Mouse (Mus musculus) limb, embryonic 14.5 days (tissue): ENCODE measurements around the gene Ano10. TPM values are rescaled to one million over a fixed set of nuclear protein-coding genes. Genes with fewer than 3 reads are reported as not detected.

Experiments
- ATAC-seq: fragments of 200-750 bp; cut with Nextera tagmentation; 2 replicates; pipeline ENCODE4 v1.8.0; 2017; ENCODE audit warnings: low read depth, moderate number of reproducible peaks, moderate TSS enrichment; ENCODE audit not compliant: low FRiP score
- DNase-seq: peaks from one replicate; pipeline ENCODE4 v3.0.0-alpha.2; 2015; ENCODE audit warnings: low spot score
- H3K27ac ChIP-seq: fragments of 300-500 bp; sonication (generic); replicated peaks from 2 replicates; pipeline ENCODE4 v1.5.1; 2014; ENCODE audit warnings: low read depth, mild to moderate bottlenecking, low read length, moderate library complexity, mixed read lengths
- H3K27me3 ChIP-seq: fragments of 300-500 bp; sonication (generic); 2 replicates; pipeline ENCODE4 v1.6.1; 2014; ENCODE audit warnings: low read length, mixed read lengths; ENCODE audit not compliant: control insufficient read depth, insufficient read depth
- H3K36me3 ChIP-seq: fragments of 300-500 bp; sonication (generic); 2 replicates; pipeline ENCODE4 v1.6.1; 2014; ENCODE audit warnings: mild to moderate bottlenecking, low read length, moderate library complexity, mixed read lengths; ENCODE audit not compliant: control insufficient read depth, insufficient read depth
- H3K4me1 ChIP-seq: fragments of 300-500 bp; sonication (generic); 2 replicates; pipeline ENCODE4 v1.6.1; 2014; ENCODE audit warnings: antibody characterized with exemption, low read length, mixed read lengths; ENCODE audit not compliant: control insufficient read depth, insufficient read depth
- H3K4me2 ChIP-seq: fragments of 300-500 bp; sonication (generic); replicated peaks from 2 replicates; pipeline ENCODE4 v1.6.1; 2014; ENCODE audit warnings: low read depth, mild to moderate bottlenecking, low read length, moderate library complexity; ENCODE audit not compliant: severe bottlenecking
- H3K4me3 ChIP-seq: fragments of 300-500 bp; sonication (generic); replicated peaks from 2 replicates; pipeline ENCODE4 v1.5.1; 2014; ENCODE audit warnings: low read length
- H3K9ac ChIP-seq: fragments of 300-500 bp; sonication (generic); 2 replicates; pipeline ENCODE4 v1.6.1; 2014; ENCODE audit warnings: mild to moderate bottlenecking, low read depth, low read length, moderate library complexity; ENCODE audit not compliant: severe bottlenecking
- H3K9me3 ChIP-seq: fragments of 300-500 bp; sonication (generic); 2 replicates; pipeline ENCODE4 v1.6.1; 2016; ENCODE audit warnings: low read length; ENCODE audit not compliant: control insufficient read depth
- POLR2A ChIP-seq: fragments of 200-500 bp; IDR thresholded peaks from 2 replicates; pipeline ENCODE4 v1.8.0; 2012; ENCODE audit warnings: inconsistent platforms, mild to moderate bottlenecking, moderate library complexity, borderline replicate concordance; ENCODE audit not compliant: insufficient read depth, insufficient read length; ENCODE audit errors: extremely low read depth
- WGBS: fragments of 180-500 bp; shearing (Covaris S2); extraction: QIAGEN DNeasy Blood & Tissue Kit; methylation state at CpG from one replicate; pipeline ENCODE4 v1.1.7; 2014; 5-methylcytosine and 5-hydroxymethylcytosine counted together
- polyA plus RNA-seq, 2 experiments: library from polyadenylated mRNA; depleted of rRNA in 1 of 2; stranded (reverse) in 1 of 2; unstranded in 1 of 2; fragments of >200 nt; fragmentation: Nextera tagmentation in 1 of 2; extraction: Ambion mirVana in 1 of 2; gene quantifications; 2 replicates each; pipeline versions ENCODE4 v1.2.1 to v1.2.3; 2012 to 2014

Ano10 gene
- polyA plus RNA-seq, 2 experiments = 34.4 to 49.4 TPM

DNA sequence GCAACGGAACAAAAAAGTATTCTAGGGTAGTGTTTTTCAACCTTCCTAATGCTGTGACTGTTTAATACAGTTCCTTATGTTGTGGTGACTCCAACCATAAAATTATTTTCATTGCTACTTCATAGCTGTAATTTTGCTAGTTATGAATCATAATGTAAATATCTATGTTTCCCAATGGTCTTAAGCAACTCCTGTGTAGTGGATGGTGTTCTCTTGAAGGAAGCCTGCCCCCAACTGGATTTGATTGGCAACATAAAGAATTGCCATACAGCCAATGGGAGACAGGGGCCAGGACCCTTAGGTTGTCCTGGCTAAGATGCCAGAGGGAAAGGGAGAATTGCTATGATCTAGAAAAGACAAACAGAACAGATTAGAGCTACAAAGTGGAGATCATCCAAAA lies 31.8 kb upstream of the Ano10 start:
- Histone ChIP-seq H3K36me3 (no peaks in the 10 kb centered on the region), H3K27me3 (no peaks in the 10 kb centered on the region), H3K27ac (no peak overlapping the region), H3K9ac (no peak overlapping the region), H3K4me2 (no peak overlapping the region), H3K4me1 (no peaks in the 10 kb centered on the region), H3K4me3 (no peak overlapping the region), H3K9me3 (no peaks in the 10 kb centered on the region)
- DNase-seq = no peak
- ATAC-seq = no peak
- WGBS = 92% methylated on average over 1 of the region's 1 CpGs
- no peak for TF ChIP-seq POLR2A

DNA sequence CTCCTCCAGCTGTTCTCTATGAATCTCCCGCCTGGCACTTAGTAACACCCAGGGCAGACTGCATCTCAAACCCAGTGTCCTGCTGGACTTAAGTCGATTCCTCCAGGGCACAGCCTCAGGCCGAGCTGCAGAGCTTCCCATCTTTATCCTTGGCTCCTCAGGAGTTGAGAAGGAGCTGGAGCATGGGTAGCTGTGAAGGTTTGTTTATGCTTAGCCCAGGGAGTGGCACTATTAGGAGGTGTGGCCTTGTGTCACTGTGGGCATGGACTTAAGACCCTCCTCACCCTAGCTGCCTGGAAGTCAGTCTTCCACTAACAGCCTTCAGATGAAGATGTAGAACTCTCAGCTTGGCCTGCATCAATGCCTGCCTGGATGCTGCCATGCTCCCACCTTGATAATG lies 28.1 kb upstream of the Ano10 start:
- TF ChIP-seq POLR2A = no peak
- Histone ChIP-seq H3K9me3 (no peaks in the 10 kb centered on the region), H3K4me2 (no peak overlapping the region), H3K4me3 (no peak overlapping the region), H3K4me1 (no peaks in the 10 kb centered on the region), H3K27me3 (no peaks in the 10 kb centered on the region), H3K9ac (no peak overlapping the region), H3K36me3 (no peaks in the 10 kb centered on the region), H3K27ac (no peak overlapping the region)
- no peak for DNase-seq
- WGBS = 66% methylated on average over 3 of the region's 3 CpGs
- ATAC-seq = no peak

DNA sequence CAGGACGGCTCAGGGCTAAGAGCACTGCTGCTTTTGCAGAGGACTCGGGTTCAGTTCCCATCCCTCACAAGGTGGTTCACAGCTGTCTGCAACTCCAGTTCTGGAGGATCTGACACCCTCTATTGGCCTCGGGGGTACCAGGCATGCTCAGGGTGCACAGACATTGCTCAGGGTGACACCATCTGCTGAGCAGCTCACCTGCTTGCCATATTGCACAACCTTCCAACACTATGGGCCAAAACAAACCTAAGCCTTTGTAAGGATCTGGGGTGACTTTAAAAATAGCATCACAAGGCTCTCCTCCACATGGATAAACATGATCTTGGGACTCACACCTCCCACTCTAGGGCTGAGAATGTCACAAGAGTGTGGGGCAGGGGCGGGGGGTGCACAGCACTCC lies 26.4 kb upstream of the Ano10 start:
- Histone ChIP-seq H3K4me2 (no peak overlapping the region), H3K9ac (no peak overlapping the region), H3K9me3 (no peaks in the 10 kb centered on the region), H3K4me1 (no peaks in the 10 kb centered on the region), H3K36me3 (no peaks in the 10 kb centered on the region), H3K27me3 (no peaks in the 10 kb centered on the region), H3K4me3 (no peak overlapping the region), H3K27ac (no peak overlapping the region)
- no peak for DNase-seq
- TF ChIP-seq POLR2A = no peak
- ATAC-seq = no peak
- 90% methylated on average over 4 of the region's 4 CpGs for WGBS

DNA sequence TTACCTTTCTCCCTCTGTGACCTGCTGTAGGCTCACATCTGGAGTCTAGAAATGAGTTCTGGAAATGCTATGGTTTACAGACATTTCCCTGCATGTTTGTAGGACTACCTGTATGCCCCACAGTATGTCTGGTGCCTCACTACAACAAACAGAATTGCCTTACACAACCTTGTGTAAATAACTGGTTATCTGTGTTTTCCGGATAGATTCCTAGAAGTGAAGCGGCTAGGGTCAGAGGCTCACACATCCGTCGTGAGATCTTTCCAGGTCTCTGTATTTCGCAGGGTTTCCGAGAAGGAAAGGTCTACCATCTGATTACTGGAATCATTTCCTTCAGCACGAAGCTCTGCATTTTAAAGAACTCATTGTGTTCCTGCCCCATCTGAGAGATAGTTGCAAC lies 22.3 kb upstream of the Ano10 start:
- H3K27me3 ChIP-seq = no peaks in the 10 kb centered on the region
- H3K36me3 ChIP-seq = no peaks in the 10 kb centered on the region
- no peak overlapping the region for H3K9ac ChIP-seq
- 89% methylated on average over 7 of the region's 7 CpGs for WGBS
- no peak overlapping the region for H3K4me2 ChIP-seq
- no peaks in the 10 kb centered on the region for H3K4me1 ChIP-seq
- no peak overlapping the region for H3K4me3 ChIP-seq
- no peak overlapping the region for H3K27ac ChIP-seq
- no peaks in the 10 kb centered on the region for H3K9me3 ChIP-seq
- no peak for TF ChIP-seq POLR2A
- ATAC-seq (no peak), DNase-seq (no peak)

DNA sequence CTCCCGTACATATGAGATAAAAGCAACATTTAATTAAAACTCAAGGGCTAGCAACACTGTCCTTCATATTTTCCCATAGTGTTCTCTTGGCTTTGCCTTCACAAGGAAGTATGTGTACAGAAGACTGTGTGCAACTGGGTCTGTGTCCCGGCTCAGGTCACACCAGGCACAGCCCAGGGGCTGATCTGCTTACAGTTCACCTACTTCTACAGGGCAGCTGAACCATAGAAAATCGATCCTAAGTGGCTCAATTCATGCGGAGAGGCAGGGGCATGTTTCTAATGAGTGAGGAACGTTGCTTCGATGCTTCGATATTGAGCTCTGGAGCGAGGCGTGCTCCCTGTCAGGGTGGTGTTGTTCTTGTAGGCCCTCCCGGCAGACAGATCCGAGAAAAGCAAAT lies 21.3 kb upstream of the Ano10 start:
- DNase-seq (no peak), ATAC-seq (no peak)

DNA sequence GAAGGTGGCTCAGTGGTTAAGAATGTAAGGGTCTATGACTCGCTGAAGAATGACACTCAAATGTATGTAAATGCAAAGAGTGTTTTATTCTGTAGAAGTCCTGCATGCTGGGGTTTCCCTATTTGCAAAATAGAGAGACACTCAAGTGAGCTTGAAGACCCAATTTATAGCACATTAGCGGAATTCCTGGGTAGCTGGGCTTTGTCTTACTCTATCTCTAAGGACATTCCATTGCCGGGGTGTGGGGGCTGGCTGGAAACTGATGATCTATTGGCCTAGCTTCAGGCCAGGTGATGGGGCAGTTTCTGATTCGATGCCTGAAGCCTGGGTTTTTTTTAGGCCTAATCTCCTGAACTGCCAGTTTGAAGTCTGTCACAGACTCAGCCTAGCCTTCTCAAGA lies 20.7 kb upstream of the Ano10 start:
- Histone ChIP-seq H3K4me2 (no peak overlapping the region), H3K4me1 (peaks cover 5% of the 10 kb centered on the region), H3K36me3 (no peaks in the 10 kb centered on the region), H3K9me3 (no peaks in the 10 kb centered on the region), H3K9ac (no peak overlapping the region), H3K27ac (no peak overlapping the region), H3K27me3 (no peaks in the 10 kb centered on the region), H3K4me3 (no peak overlapping the region)
- no peak for TF ChIP-seq POLR2A
- WGBS = 72% methylated on average over 4 of the region's 4 CpGs
- DNase-seq (no peak), ATAC-seq (no peak)

More for the DNA sequence above, 21.3 kb upstream of the Ano10 start:
- H3K36me3 ChIP-seq = no peaks in the 10 kb centered on the region
- no peaks in the 10 kb centered on the region for H3K9me3 ChIP-seq
- 84% methylated on average over 11 of the region's 11 CpGs for WGBS
- TF ChIP-seq POLR2A = no peak
- no peaks in the 10 kb centered on the region for H3K27me3 ChIP-seq
- no peak overlapping the region for H3K4me3 ChIP-seq
- H3K27ac ChIP-seq = no peak overlapping the region
- peaks cover 5% of the 10 kb centered on the region for H3K4me1 ChIP-seq
- H3K9ac ChIP-seq = no peak overlapping the region
- H3K4me2 ChIP-seq = no peak overlapping the region
